Mouse (Mus musculus): ENCODE measurements around the gene Zfp512b.

DNA sequence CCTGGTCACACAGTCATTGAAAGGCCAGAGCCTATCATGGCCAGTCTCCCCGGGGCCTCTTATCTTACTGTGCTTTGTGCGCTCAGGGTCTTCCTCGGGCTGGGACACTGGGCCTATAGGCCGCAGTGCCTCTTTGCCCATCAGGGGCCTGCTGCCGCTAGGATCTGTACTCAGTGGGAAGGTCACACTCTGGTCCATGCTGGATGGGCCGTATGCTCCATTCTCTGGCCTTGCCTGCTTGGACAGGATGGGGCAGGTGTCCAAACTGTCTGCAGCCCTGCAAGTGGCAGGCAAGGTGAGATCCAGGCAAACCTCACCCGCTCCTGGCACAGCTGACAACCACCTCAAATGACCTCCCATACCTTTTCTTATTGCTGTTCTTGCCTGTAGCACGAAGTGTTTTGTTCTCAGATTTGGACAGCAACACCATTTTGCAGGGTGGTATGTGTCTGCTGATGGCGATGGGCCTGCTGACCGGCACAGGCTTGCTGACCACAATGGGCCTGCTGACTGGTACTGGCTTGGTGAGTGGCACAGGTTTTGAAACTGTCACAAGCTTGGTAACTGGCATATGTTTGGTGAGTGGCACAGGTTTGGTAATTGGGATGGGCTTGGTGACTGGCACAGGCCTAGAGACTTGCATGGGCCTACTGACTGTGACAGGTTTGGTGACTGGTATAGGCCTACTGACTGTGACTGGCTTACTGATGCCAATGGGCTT is 3.4 kb downstream of the Zfp512b start:
- TF ChIP-seq CTCF (IDR thresholded peaks at IDR 0.05; ENCODE audit: extremely low read depth, insufficient read length, insufficient replicate concordance, low read depth, low read length) (no peak), POLR2A (IDR thresholded peaks at IDR 0.05; ENCODE audit: low read depth, low read length) (no peak)
